Mouse (Mus musculus) heart, adult 8-10 months (tissue): ENCODE data around the gene Il13ra2. TPM values are rescaled to one million over a fixed set of nuclear protein-coding genes. Genes with fewer than 3 reads are reported as not detected.
"Not testable (repeated sequence)": the region's sequence is repeated elsewhere in the genome, so short reads cannot be mapped to it uniquely, and the experiment has no call there.

ENCODE experiments used
- DNase-seq: peaks from one replicate; pipeline ENCODE4 v3.0.0; 2022; ENCODE audit warnings: low spot score
- total RNA-seq, 4 experiments: library from RNA; stranded (reverse); gene quantifications; 2 replicates each; pipeline ENCODE4 v1.2.4; 2022

Il13ra2 gene
- total RNA-seq = not detected

DNA sequence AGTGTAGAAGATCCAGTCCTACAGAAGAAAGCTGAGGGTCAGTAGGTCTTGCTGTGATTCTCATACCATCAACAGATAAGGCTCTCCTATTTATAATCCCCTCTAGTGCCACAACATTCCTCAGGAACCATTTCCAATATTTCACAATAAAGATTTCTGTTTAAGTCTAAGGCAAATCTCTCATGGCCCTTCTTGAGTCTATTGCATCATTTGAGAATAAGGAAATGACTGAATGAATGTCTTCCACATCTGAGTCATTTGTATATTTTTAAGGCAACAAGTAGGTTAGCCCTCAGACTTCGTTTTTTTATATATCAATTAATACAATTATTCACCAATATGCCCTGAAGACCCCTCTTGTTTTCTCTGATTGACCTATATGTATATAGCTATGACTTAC, at the start of gene Il13ra2:
TSS of gene Il13ra2 (minus strand) at position 64 of the 400 bp plus-strand sequence.
- no peak for DNase-seq

DNA sequence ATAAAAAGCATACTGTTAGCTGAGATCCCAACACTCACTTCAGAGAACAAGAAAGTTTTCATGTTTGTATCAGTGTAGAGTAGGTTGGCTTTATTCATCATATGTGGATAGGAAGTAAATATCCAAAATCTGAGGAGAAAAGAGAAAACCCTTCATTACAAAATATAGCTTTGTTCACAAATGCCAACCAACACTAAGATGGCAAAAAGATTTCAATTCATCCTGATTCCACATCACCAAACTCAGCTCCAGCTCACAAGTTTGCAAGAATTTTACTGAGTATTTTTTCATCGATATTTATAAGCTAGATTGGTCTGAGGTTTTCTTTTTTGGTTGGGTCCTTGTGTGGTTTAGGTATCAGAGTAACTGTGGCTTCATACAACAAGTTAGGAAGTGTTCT, 24.6 kb upstream of the Il13ra2 start, which contains the start of gene Vmn1r239-ps:
TSS of gene Vmn1r239-ps (minus strand) at position 101 of the 400 bp plus-strand sequence.
- not testable (repeated sequence) for DNase-seq

DNA sequence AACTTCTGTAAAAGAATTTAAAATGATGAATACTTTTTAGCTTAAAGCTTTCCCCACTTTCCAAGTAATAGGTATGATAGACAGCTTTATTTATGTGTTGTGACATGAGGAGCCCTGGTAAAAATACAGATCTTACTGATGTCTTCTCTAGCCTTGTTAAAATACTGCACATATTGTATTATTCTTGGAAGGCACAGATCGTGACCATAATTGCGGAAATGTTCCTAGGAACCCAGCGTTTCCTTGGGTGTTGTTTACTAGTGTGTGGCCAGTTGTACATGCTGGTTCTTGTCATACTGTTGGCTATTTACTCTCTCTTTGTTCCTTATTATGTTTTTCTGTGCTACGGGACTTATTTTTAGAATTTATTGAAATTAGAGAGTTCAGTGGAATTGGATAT, 14.4 kb upstream of the Il13ra2 start:
- DNase-seq = peak; percentile 14

- no peak for DNase-seq
Measured at GRCm38 (mm10) chrX:147435400-147435799, 6.4 kb upstream of the Il13ra2 start.

- DNase-seq = peak; percentile 55
Measured at GRCm38 (mm10) chrX:147429753-147430152, 761 bp upstream of the Il13ra2 start.

GRCm38 (mm10) chrX:147393446-147393845, 35.5 kb downstream of the Il13ra2 start:
- no peak for DNase-seq

- DNase-seq = no peak
Measured at GRCm38 (mm10) chrX:147349167-147349566, 79.8 kb downstream of the Il13ra2 start.

Other genes with a start within 250 kb of the Il13ra2 start
- gene Vmn1r239-ps, start 24.5 kb upstream of the Il13ra2 start, total RNA-seq = not detected
- gene Lrch2, start 124.9 kb upstream of the Il13ra2 start, total RNA-seq = 1 to 10 TPM; 1.1 to 1.4 (median 1.1) TPM